Mouse (Mus musculus) small intestine, adult 2 months (tissue): ENCODE measurements around the gene Clock.

Source experiments
- CTCF ChIP-seq: fragments of 200-500 bp; IDR thresholded peaks from 2 replicates; pipeline ENCODE4 v1.5.1; 2012; ENCODE audit warnings: low read depth, mild to moderate bottlenecking, control low read depth, inconsistent platforms, low read length, moderate library complexity, mixed read lengths; ENCODE audit not compliant: insufficient replicate concordance, insufficient read length; ENCODE audit errors: extremely low read depth
- POLR2A ChIP-seq: fragments of 200-500 bp; IDR thresholded peaks from 2 replicates; pipeline ENCODE4 v1.6.1; 2012; ENCODE audit warnings: low read depth, mild to moderate bottlenecking, control low read depth, inconsistent platforms, low read length, moderate library complexity

GRCm38 (mm10) chr5:76170522-76170921, 134.1 kb downstream of the Clock start:
- TF ChIP-seq CTCF (no peak), POLR2A (no peak)
